Mouse (Mus musculus) fibroblast of lung, adult 2 months (primary cell): ENCODE measurements around the gene Supt5.
A peak's percentile ranks its signal among the peaks of the same experiment; 100 is the strongest.

ENCODE experiments used
- DNase-seq: peaks from one replicate; pipeline ENCODE4 v3.0.0-alpha.2; 2011; ENCODE audit warnings: low read depth

Supt5 gene

DNA sequence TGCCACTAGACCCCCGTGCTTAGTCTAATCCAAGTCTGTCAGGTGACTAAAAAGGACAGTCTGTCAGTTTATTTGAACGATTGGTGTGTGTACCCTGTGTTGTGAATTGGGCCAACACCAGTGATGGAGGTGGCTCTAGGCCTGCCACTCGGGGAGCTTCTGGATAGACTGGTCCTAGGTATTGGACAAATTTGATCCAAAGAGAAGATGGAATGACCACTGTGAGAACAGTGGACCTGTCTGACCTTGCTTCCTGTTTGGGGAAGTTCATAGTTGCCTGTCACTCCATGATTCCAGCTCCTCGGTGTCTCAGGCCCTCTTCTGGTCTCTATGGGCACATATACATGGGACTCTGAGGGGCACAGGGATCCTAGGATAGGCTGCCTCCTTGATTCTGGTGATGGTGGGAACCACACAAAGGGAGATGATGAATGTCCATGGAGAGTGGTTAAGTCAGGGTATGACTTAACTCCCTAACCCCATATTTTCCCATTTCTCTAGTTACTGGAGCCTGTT is 13.2 kb upstream of the Supt5 start:
- no peak for DNase-seq

DNA sequence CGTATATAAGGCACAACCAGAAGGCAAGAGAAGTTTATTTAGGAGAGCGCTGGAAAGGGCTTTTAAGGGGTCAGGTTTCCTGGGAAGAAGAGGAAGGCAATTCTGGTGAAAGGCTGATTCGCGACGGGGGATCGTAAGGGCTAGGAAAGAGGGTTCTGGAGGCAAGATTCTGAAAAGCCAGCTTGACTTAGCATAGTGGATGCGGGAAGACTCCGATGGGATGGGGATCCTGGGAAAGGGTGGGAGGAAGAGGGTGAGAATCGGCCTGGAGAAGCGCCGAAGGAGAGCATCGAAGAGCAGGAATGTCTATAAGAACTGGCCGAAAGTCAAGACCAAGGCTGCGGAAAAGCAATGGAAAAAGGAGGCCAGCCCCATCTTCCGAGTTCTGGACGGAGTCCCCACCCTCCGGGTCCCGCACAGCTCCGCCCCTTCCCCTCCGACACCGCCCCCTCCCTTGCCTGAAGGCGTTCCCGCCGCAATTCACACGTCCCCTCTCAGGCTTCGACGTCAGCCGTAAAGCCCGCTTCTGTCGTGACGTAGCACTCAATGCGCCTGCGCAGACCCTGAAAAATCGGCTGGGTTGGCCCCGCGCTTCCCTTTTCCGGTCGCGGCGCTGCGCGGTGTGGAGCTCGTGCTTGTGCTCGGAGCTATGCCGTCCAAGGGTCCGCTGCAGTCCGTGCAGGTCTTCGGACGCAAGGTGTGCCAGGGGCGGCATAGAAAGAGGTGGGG is 11.8 kb upstream of the Supt5 start, which contains the start of gene Rps16:
TSS of gene Rps16 (plus strand) at position 498 of the 729 bp plus-strand sequence.
- peak; percentile 95 for DNase-seq

DNA sequence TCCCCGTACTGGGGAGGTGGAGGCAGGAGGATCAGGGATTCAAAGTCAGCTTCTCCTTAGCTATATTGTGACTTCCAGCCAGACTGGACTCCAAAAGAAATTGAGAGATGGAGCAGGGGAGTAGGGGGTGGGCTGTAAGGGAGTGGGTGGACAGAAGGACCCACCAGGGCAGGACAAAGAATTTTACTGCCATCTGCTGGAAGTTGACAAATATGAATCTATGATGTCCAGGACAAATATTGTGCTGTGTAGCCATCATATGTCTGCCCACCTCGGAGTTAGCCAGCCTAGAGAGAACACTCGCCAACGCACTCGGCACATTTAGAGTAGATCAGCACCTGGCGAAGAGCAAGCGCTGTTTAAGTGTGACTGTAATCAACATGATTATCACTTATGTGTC is 10.1 kb upstream of the Supt5 start:
- DNase-seq, result no peak

DNA sequence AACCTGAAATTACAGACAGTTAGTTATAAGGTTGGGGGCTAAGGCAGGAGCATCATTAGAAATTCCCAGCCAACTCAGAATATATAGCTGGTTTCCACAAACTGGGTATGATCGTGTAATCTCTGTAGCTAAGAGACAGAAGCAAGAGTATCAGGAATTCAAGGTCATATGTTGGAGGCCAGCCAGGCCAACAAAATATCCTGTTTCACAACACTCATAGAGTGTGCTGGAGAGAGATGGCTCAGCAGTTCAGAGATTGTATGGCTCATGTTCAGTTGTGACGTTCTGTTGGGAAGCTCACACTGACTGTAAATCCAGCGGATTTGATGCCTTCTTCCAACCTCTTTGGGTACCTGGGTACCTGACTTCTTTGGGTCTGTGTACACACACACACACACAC is 9.2 kb upstream of the Supt5 start:
- no peak for DNase-seq

DNA sequence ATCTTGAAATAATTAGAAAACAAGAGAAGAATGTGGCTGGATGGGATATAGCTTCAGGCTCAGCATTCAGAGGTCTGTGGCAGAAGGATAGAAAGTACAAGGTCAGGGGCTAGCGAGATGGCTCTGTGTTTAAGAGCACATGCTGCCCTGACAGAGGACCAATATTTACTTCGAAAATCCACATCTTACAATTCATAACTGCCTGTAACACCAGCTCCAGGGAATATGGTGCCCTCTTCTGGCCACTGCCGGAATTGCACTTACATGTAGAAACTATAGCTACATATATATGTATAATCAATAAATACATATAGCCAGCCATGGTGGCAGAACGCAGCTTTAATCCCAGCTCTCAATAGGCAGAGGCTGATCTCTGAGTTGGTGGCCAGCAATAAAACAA is 6.1 kb upstream of the Supt5 start:
- DNase-seq, result peak; percentile 53

DNA sequence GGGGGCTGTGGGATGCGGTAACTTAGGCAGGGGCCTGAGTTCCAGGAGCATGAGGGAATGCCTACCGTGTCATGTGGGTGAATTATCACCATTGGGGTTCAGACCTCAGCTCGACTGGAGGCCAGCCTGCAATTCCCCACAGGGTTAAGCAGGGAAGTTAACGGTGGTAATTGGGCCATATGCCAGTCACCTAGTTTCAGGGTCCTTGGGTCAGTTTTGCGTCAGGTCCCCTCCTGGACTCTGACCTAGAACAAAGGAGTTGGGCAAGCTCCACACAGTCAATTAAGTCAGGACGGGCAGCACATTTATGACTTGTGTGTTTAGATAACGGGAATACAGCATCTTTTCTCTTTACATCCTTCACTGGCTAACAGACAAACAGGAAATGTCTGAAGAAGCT is 2.8 kb upstream of the Supt5 start:
- no peak for DNase-seq

DNA sequence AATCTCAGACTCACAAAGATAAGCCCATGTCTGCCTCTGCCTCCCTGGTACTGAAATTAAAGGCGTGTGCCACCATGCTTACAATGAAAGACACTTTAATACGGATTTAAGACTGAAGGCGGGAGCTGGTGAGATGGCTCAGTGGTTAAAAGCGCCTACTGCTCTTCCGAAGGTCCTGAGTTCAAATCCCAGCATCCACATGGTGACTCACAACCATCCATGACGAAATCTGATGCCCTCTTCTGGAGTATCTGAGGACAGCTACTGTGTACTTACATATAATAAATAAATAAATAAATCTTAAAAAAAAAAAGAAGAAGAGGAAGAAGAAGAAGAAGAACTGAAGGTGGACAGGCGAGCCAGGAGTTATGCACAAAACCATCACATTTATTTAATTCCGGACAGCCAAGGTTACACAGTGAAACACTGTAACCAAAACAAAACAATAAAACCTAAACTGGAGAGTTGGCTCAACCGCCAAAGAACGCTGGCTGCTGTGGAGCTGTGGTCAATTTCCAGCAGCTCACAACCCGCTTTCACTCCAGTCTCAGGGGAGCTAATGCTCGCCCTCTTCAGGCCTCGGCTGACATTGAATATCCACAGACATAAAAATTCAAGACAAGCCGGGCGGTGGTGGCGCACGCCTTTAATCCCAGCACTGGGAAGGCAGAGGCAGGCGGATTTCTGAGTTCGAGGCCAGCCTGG is 819 bp upstream of the Supt5 start:
- peak; percentile 63 for DNase-seq

DNA sequence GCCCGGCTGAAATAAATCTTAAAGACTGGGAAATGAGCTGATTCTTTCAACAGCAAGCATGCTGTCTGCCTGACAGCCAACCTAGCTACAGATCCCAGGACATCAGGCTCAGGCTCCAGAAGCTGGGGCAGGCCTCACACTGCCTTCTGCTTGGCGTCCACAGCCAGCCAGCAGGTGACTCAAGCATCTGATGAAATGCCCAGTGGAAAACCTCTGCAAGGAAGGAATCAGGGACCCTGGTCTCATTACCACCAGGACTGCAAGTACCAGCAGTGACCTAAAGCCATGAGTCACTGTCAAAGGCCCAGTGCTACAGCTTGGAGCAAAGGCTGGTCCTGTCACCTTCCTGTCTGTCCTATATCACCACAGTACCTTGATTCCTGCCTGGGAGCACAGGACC is 3.1 kb downstream of the Supt5 start:
- DNase-seq, result no peak

DNA sequence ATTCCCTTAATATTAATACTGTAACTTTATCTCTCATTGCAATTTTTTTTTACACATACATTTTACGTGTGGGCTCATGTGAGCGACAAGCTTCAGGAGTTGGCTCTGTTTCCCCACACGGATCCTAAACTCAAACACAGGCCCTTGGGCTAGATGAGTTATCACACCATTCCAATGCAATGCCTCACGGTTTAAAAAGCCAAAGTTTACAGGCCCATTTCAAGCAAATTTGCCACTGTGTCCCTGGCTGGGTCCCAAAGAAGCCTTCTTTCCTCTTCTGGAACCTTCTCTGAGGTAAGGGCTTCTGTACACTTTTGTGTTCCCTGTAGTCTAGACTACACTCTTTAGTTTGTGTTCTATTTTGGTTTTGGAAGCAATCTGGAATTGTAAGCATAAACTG is 4.0 kb downstream of the Supt5 start:
- no peak for DNase-seq

DNA sequence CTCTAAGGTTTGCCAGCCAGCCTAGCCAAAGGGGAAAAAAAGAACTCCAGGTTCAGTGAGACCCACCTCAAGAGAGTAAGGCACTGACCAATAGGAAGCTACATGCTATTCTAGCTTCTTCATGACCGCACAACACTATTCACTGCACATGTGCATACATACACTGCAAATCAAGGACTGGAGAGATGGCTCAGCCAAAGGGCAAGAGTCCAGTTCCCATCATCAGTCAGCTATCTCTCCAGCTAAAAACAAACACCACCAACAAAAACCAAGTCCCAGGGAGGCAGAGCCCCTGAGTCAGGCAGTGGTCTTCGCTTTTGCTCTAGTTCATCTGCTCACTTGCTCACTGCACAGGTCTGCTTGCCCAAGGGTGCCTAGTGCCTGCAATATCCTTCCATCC is 10.3 kb downstream of the Supt5 start:
- no peak for DNase-seq

DNA sequence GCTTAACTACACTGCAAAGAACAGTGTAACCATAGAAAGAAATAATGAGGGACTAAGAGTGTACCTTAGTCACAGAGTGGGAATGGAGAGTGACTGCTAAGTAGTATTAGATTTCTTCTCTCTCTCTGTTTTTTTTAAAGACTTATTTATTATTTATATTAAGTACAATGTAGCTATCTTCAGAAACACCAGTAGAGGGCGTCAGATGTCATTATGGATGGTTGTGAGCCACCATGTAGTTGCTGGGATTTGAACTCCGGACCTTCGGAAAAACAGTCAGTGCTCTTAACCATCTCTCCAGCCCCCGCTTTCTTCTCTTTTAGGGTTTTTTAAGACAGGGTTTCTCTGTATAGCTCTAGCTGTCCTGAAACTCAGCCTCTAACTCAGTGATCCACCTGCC is 12.1 kb downstream of the Supt5 start:
- DNase-seq, result no peak

DNA sequence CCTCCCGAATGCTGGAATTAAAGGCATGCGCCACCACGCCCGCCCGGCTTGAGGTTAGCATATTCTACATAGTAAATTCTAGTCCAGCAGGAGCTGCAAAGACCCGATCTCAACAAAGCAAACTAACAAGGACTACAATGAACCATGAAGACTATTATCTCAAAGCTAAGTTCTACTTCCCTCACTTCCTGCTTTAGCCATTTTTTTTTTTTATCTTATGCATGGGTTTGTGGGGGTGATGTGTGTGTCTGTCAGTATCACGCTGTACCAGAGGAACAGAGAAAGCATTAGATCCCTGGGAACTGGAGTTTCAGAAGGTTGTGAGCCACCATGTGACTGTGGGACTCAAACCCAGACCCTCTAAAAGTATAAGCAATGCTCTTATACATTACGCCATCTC is 13.3 kb downstream of the Supt5 start:
- DNase-seq, result no peak

DNA sequence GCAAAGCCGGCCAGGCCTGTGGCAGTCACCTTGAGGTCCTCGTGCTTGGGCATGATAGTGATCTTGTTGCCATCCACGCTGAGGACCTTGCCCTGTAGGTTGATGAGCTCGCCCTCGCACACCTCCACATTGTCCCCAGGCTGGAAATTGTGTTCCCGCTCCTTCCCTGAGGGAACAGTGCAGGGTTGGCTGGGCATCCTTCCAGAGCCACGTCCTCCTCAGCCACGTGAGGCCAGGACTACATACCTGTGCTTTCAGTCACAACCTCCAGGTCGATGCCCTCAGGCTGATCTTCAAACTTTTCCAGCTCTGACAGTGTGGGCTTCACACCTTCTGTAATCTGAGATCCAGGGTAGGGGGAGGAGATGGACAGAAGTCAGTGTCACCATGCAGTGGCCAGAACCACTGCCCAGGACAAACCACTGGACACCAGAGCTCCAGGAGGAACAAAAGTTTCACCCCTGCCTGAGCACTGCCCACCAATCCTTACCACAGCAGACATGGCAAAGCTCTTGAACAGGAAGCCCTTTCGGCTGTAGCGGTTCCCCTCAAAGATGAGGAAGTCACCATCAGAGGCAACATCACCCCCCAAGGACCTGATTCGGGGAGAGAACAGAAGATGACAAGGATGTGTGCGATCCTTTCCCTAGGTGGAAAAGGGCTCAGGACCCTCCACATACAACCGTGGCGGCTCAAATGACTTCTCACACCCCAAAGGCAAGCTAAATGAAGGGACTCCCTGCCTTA is 16.4 kb downstream of the Supt5 start:
- no peak for DNase-seq

DNA sequence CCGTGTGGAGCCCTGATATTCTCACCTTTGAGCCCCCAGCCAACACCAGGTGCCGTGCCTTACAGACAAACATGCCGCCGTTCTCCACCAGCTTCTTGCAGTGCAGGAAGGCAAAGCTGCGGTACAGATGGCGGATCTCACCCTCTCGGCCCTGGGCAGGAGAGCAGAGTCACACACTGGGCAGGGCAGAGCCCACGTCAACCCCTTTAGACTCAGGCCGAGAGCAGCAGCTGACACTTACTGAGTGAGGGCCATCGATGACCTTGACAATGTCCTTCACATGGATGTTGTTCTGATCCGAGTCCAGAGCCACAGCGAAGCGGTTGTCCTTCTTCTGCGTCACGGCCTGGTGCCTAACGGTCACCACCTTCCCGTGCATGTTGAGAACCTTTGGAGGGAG is 19.8 kb downstream of the Supt5 start:
- DNase-seq, result no peak

DNA sequence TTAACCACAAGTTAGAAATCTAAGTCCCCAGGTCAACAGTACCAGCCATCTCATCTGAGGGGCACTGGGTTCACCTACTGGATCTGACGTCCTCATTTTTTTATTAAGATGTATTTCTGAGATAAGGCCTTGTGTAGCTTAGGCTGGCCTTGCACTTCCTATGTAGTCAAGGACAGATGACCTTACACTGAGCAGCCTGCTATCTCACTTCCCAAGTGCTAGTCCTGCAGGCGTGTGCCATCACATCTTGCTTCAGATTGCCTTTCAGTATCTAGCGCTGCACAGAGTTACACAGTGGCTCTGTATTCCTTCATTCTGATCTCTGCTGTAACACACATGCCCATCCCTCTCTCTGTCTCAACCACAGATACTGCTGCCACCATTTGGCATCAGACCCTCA is 20.5 kb downstream of the Supt5 start:
- DNase-seq, result no peak

DNA sequence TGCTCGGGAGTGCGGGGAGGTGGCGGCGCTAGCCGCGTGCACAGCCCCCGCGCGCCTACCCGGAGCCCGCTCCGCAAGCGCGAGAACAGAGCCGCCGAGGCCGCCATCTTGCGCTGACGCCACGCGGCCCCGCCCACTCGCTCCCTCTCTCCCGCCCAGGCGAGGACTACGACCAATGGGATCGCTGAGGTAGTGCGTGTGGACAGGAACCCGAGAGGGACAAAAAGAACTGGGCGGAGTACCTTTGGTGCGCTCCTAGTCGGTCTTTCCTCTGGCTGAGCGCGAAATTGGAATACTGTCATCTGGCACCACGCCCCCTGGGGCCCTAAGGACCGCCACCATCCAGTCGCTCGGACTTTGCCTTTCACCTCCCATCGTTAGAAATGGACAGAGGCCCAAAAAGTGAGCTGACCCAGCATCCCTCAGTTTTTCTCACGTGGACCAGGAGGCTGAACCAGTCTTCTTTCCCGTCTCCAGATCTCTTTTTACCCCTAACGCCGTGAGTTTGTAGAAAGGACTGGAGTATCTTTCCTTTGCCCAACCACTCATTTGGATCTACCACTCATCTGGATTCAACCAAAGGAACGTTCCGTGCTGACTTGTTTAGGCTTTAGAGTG is 26.5 kb downstream of the Supt5 start, which contains the start of gene Timm50:
TSS of gene Timm50 (minus strand) at position 147 of the 618 bp plus-strand sequence.
- DNase-seq, result peak; percentile 94

DNA sequence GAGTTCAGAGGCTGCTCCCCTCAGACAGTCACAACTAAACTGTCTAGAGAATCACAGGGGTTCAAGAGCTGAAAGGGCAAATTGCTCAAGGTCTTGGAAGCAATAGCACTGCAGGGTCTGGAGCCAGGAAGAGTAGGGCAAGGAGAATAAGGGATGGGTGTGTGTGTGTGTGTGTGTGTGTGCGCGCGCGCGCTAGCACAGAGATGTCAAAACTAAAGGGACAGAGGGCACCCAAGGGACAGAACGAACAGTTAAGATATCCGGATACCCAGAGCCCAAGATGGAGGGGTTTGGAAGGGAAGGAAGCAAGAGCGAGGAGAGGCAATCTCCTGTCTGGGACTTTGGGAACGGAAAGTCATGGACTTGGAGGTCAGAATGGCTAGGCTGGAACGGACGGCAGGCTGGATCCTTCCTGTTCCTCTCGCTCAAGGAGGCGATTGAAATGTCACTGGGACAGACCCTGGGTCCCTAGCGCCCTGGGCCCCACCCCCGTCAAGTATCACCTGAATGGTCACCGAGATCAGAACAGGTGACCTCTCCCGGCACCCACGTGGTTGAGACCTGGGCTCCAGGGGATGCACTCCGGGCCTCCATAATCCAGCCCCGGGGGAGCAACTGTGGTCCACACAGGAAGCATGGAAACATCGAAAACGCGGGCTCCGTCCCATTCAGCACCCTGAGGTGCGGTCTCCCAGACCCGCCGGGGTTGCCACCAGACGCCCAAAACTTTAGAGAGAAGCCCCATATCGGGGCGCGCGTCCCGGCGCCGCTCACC is 27.2 kb downstream of the Supt5 start:
- no peak for DNase-seq

DNA sequence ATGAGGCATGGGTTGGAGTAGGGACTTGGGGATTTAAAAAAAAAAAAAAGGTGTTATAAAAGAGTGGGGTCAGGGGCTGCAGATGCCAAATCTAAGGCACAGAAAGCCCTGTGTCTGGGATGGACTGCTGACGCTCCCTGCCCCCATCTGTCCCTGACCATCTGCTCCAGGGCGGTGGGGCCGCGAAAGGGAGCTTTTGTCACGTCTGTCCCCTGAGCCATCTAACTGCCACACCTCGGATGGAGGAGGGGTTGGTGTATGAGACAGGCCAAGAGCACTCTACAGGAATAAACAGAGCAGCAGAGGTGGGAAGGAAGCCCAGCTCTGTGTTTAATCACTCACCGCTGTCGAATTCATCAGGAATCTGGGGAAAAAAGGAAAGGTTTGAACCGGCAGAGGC is 28.8 kb downstream of the Supt5 start:
- DNase-seq, result no peak

DNA sequence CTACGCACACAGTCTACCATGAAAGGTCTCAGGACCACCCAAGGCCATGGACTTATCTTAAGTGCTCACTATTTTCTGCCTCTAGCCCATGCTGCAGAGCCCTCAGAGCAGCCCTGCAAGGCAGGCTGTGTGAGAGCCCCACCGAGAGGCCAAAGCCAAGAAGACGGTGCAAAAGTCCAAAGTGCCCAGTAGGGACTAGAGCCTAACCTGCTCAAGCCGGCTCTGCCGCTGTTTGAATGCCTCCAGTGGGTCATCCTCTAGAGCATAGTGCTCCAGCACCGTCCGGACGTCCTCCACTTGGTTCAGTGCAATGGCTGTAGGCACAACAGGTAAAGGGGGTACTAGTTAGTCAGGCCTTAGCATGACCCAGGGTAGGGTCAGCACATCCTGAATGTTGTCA is 32.3 kb downstream of the Supt5 start:
- DNase-seq, result no peak

DNA sequence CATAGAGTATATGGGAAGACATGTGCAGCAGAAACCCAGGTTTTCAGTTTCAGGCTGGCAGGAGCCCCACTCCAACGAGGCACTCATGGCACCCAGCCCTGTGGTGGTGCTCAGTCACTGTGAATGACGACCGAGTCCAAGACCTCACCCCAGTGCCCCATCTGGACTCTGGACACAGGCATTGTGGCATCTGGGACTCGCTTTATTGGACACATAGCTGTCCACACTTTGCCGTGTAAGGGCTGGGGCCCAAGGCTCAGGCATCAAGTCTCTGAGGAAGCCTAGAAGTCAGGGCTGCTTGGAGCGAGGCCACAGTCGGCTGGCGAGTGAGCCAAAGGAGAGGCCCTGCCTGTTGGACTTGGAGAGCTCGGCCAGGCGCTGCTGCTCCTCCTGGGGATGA is 32.9 kb downstream of the Supt5 start:
- no peak for DNase-seq

DNA sequence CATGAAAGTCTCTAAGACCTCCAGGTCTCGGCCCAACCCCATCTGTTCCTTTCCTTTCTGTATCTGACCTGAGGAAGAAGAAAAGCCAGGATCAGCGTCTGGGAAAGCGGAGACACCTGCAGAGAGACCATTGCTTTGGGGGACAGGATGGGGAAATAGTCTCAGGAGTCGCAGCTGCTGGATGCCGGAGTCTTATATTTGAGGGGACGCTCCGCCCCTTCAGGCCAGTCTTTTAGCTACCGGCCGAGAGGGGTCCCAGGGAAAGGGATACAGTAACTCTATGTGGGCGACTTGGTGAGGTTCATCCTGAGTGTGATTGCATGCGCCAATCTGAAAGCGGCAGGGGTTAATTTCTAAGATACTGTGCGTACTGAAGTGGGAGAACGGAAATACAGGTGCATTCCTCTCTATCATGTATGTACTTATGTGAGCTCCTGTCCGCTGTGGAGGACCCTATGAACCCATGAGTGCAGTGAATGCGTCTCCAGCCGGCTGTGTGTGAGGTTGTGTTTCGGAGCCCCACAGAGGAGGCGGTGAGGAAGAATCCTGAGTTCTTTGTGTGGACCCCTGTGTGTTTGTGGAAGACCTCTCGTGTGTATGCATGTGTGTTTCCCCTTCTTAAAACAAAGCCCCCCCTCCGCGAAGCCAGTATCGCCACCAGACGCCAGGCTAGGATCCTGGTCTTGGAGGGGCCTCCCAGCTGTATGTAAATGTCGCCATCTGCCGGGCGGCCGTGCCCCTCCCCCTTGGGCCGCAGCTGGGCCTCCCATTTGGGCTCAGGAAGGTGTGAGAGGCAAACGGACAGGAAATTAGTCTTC is 36.7 kb downstream of the Supt5 start, which contains the start of gene Dll3:
TSS of gene Dll3 (minus strand) at position 623 of the 818 bp plus-strand sequence.
- no peak for DNase-seq
